ENCODE assay signal across 31 mouse cellular contexts in the genomic region with DNA sequence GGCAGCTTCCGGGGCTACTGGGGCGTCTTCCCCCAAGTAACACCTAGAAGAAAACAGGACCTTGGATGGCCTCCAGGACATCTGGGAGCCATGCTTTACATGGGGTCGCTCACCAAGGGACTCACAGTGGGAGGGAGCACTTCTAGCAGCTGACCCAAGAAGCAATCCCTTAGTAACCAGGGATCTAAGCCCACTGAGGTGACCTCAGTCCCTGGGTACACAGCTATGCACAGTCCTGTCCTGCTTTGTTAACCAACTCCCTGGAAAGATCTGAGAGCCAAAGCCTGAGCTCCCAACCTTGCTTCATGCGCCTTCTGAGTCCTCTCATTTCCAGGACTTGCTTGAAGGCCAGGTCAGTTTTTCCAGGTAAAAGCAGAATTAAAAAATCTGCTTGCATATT. TPM values are rescaled to one million over a fixed set of nuclear protein-coding genes. Genes with fewer than 3 reads are reported as not detected.
A peak's percentile ranks its signal among the peaks of the same experiment; 100 is the strongest.
DNase-seq lines count a peak whose midpoint lies in the region; ATAC-seq and TF ChIP-seq lines count a peak whose summit lies in the region.
"Had no signal": no experiment of that assay in that cellular context is flagged by ENCODE, and none has a peak within 500 bp of the region (broad histone marks: within the 10 kb centered on the region; RNA-seq: fewer than 3 reads in every experiment).

No protein-coding gene starts in this region.

- 0 out of 2 replicates have a peak overlapping the region, but pooled peaks have one; percentile 71 for H3K4me2 ChIP-seq in embryonic facial prominence, embryonic 14.5 days (ENCODE audit: low read depth, low read length)
- 0 out of 2 replicates have a peak overlapping the region, but pooled peaks have one; percentile 70 for H3K4me2 ChIP-seq in limb, embryonic 13.5 days (replicated peaks)
- no peak overlapping the region for H3K4me2 ChIP-seq in midbrain, embryonic 11.5 days
- H3K4me2 ChIP-seq in midbrain, postnatal 0 days (ENCODE audit: low read depth, low read length, poor library complexity, severe bottlenecking) = no peak overlapping the region
- H3K4me2 ChIP-seq: forebrain, embryonic 12.5 days; forebrain, embryonic 15.5 days; hindbrain, embryonic 14.5 days had no signal

- no peak for DNase-seq in embryonic facial prominence, embryonic 14.5 days (ENCODE audit: low spot score)
- DNase-seq in embryonic facial prominence, embryonic 10.5 days (ENCODE audit: low spot score) = no peak
- no peak for DNase-seq in limb, embryonic 10.5 days (ENCODE audit: low spot score)
- peak; percentile 84 for DNase-seq in midbrain, embryonic 11.5 days (ENCODE audit: low spot score, missing footprints)
- DNase-seq in midbrain, postnatal 0 days (ENCODE audit: low spot score) = no peak
- no peak for DNase-seq in layer of hippocampus, adult 8-10 months (ENCODE audit: low spot score in 2 of 2)
- DNase-seq: adrenal gland, adult 2 months; adrenal gland, postnatal 14 days; B cell, adult 2 months; cerebellum, adult 11 months; cerebellum, adult 2 months; cerebellum, adult 9-11 months; cerebellum, postnatal 25 days; embryo, embryonic 11 days; gastrocnemius, postnatal 25 days; heart, adult 2 months; heart, postnatal 14 days had no signal

- H3K4me1 ChIP-seq in embryonic facial prominence, embryonic 14.5 days (ENCODE audit: control insufficient read depth, insufficient read depth, low read length) = peaks cover 5% of the 10 kb centered on the region; the same call in 1 of the 2 replicates
- H3K4me1 ChIP-seq in embryonic facial prominence, embryonic 10.5 days = peaks cover 33% of the 10 kb centered on the region
- peaks cover 34% of the 10 kb centered on the region for H3K4me1 ChIP-seq in limb, embryonic 13.5 days
- peaks cover 62% of the 10 kb centered on the region for H3K4me1 ChIP-seq in limb, embryonic 10.5 days
- H3K4me1 ChIP-seq in midbrain, embryonic 11.5 days (ENCODE audit: control insufficient read depth, insufficient read depth, low read length) = peaks cover 4% of the 10 kb centered on the region; the same call in 1 of the 2 replicates
- H3K4me1 ChIP-seq in midbrain, postnatal 0 days (ENCODE audit: insufficient read depth, low read length) = no peaks in the 10 kb centered on the region

- H3K9me3 ChIP-seq in embryonic facial prominence, embryonic 14.5 days (ENCODE audit: control insufficient read depth, low read length) = no peaks in the 10 kb centered on the region
- no peaks in the 10 kb centered on the region for H3K9me3 ChIP-seq in embryonic facial prominence, embryonic 10.5 days
- no peaks in the 10 kb centered on the region for H3K9me3 ChIP-seq in limb, embryonic 13.5 days
- no peaks in the 10 kb centered on the region for H3K9me3 ChIP-seq in limb, embryonic 10.5 days (replicated peaks)
- no peaks in the 10 kb centered on the region for H3K9me3 ChIP-seq in midbrain, embryonic 11.5 days (ENCODE audit: control insufficient read depth, low read length)
- no peaks in the 10 kb centered on the region for H3K9me3 ChIP-seq in midbrain, postnatal 0 days (ENCODE audit: low read length)
- H3K9me3 ChIP-seq: embryonic facial prominence, embryonic 12.5 days; forebrain, embryonic 12.5 days; forebrain, embryonic 15.5 days; heart, embryonic 10.5 days; heart, embryonic 13.5 days had no signal

- peaks cover 53% of the 10 kb centered on the region for H3K27me3 ChIP-seq in embryonic facial prominence, embryonic 14.5 days (replicated peaks; ENCODE audit: control insufficient read depth, insufficient read depth, low read length)
- peaks cover 84% of the 10 kb centered on the region for H3K27me3 ChIP-seq in embryonic facial prominence, embryonic 10.5 days (replicated peaks; ENCODE audit: low read depth, poor library complexity, severe bottlenecking)
- peaks cover 67% of the 10 kb centered on the region for H3K27me3 ChIP-seq in limb, embryonic 13.5 days
- H3K27me3 ChIP-seq in limb, embryonic 10.5 days (ENCODE audit: low read depth, poor library complexity, severe bottlenecking) = peaks cover 71% of the 10 kb centered on the region
- H3K27me3 ChIP-seq in midbrain, embryonic 11.5 days (ENCODE audit: control insufficient read depth, insufficient read depth, low read length) = peaks cover 69% of the 10 kb centered on the region
- peaks cover 71% of the 10 kb centered on the region for H3K27me3 ChIP-seq in midbrain, postnatal 0 days (ENCODE audit: insufficient read depth, low read length)
- H3K27me3 ChIP-seq: CH12.LX had no signal

- no peak overlapping the region for H3K27ac ChIP-seq in embryonic facial prominence, embryonic 14.5 days (replicated peaks; ENCODE audit: low read depth, low read length)
- no peak overlapping the region for H3K27ac ChIP-seq in embryonic facial prominence, embryonic 10.5 days (replicated peaks)
- H3K27ac ChIP-seq in limb, embryonic 13.5 days = no peak overlapping the region
- no peak overlapping the region for H3K27ac ChIP-seq in limb, embryonic 10.5 days
- no peak overlapping the region for H3K27ac ChIP-seq in midbrain, embryonic 11.5 days (ENCODE audit: low read depth, low read length)
- H3K27ac ChIP-seq in midbrain, postnatal 0 days (ENCODE audit: low read depth, low read length) = no peak overlapping the region
- H3K27ac ChIP-seq: embryonic facial prominence, embryonic 12.5 days; forebrain, embryonic 12.5 days; forebrain, embryonic 15.5 days; heart, adult 2 months; heart, embryonic 10.5 days; heart, embryonic 13.5 days; hindbrain, embryonic 14.5 days; hindbrain, postnatal 0 days had no signal

- H3K9ac ChIP-seq in embryonic facial prominence, embryonic 14.5 days (ENCODE audit: low read depth, low read length) = no peak overlapping the region
- H3K9ac ChIP-seq in limb, embryonic 13.5 days = no peak overlapping the region
- H3K9ac ChIP-seq in midbrain, embryonic 11.5 days (ENCODE audit: low read length) = no peak overlapping the region
- H3K9ac ChIP-seq in midbrain, postnatal 0 days (replicated peaks; ENCODE audit: low read length, poor library complexity, severe bottlenecking) = no peak overlapping the region
- H3K9ac ChIP-seq: embryonic facial prominence, embryonic 12.5 days; forebrain, embryonic 12.5 days; forebrain, embryonic 15.5 days; hindbrain, embryonic 14.5 days had no signal

- TF ChIP-seq CTCF in midbrain, postnatal 0 days (IDR thresholded peaks at IDR 0.05) = no peak

- no peaks in the 10 kb centered on the region for H3K36me3 ChIP-seq in embryonic facial prominence, embryonic 14.5 days (ENCODE audit: control insufficient read depth, insufficient read depth, low read length)
- H3K36me3 ChIP-seq in embryonic facial prominence, embryonic 10.5 days (replicated peaks) = no peaks in the 10 kb centered on the region
- H3K36me3 ChIP-seq in limb, embryonic 13.5 days = no peaks in the 10 kb centered on the region
- H3K36me3 ChIP-seq in limb, embryonic 10.5 days = no peaks in the 10 kb centered on the region
- H3K36me3 ChIP-seq in midbrain, embryonic 11.5 days (ENCODE audit: control insufficient read depth, insufficient read depth, low read length) = no peaks in the 10 kb centered on the region
- H3K36me3 ChIP-seq in midbrain, postnatal 0 days (ENCODE audit: insufficient read depth, low read length) = no peaks in the 10 kb centered on the region
- H3K36me3 ChIP-seq: embryonic facial prominence, embryonic 12.5 days; forebrain, embryonic 12.5 days; forebrain, embryonic 15.5 days; G1E; heart, embryonic 10.5 days; heart, embryonic 13.5 days had no signal

- WGBS in embryonic facial prominence, embryonic 14.5 days = 30% methylated on average over 4 of the region's 4 CpGs
- WGBS in embryonic facial prominence, embryonic 10.5 days = 9% methylated on average over 4 of the region's 4 CpGs
- WGBS in limb, embryonic 13.5 days = 37% methylated on average over 4 of the region's 4 CpGs
- 27% methylated on average over 4 of the region's 4 CpGs for WGBS in limb, embryonic 10.5 days
- 7% methylated on average over 4 of the region's 4 CpGs for WGBS in midbrain, embryonic 11.5 days
- WGBS in midbrain, postnatal 0 days = 6% methylated on average over 4 of the region's 4 CpGs

- H3K4me3 ChIP-seq in embryonic facial prominence, embryonic 14.5 days (ENCODE audit: low read depth, low read length) = no peak overlapping the region
- H3K4me3 ChIP-seq in embryonic facial prominence, embryonic 10.5 days = no peak overlapping the region
- no peak overlapping the region for H3K4me3 ChIP-seq in limb, embryonic 13.5 days
- no peak overlapping the region for H3K4me3 ChIP-seq in limb, embryonic 10.5 days
- no peak overlapping the region for H3K4me3 ChIP-seq in midbrain, embryonic 11.5 days (ENCODE audit: low read depth, low read length)
- no peak overlapping the region for H3K4me3 ChIP-seq in midbrain, postnatal 0 days (ENCODE audit: low read depth, low read length)
- H3K4me3 ChIP-seq: erythroblast, embryonic 14.5 days; forebrain, embryonic 12.5 days; forebrain, embryonic 15.5 days; heart, adult 2 months had no signal

- ATAC-seq in embryonic facial prominence, embryonic 14.5 days (ENCODE audit: low read depth) = no peak
- no peak for ATAC-seq in limb, embryonic 13.5 days (ENCODE audit: low FRiP score, low read depth)
- no peak for ATAC-seq in midbrain, embryonic 11.5 days (ENCODE audit: low FRiP score)
- no peak for ATAC-seq in midbrain, postnatal 0 days (ENCODE audit: low FRiP score)
- ATAC-seq: forebrain, embryonic 15.5 days; hindbrain, postnatal 0 days; inflammation-experienced regulatory T-cells, adult 6 months had no signal

RNA-seq across cellular contexts. Expression of gene Osr1, which starts 2.1 kb away (rescaled TPM):
- 66.1 and 88.3 TPM in 2 replicates for polyA plus RNA-seq in embryonic facial prominence, embryonic 14.5 days (2014; fragmentation: Nextera tagmentation; extraction: Ambion mirVana)
- polyA plus RNA-seq in embryonic facial prominence, embryonic 10.5 days (2016; fragmentation: Nextera tagmentation; extraction: Ambion mirVana) = 13.8 and 23.6 TPM in 2 replicates
- 83.2 and 95.3 TPM in 2 replicates for polyA plus RNA-seq in limb, embryonic 13.5 days (2015; fragmentation: Nextera tagmentation; extraction: Ambion mirVana)
- polyA plus RNA-seq in limb, embryonic 10.5 days (2016; fragmentation: Nextera tagmentation; extraction: Ambion mirVana) = 21.3 and 38.3 TPM in 2 replicates
- 15.6 and 16.5 TPM in 2 replicates for polyA plus RNA-seq in midbrain, embryonic 11.5 days (2014; fragmentation: Nextera tagmentation; extraction: Ambion mirVana)
- total RNA-seq in midbrain, postnatal 0 days (2014; rRNA removed) = 17.0 and 21.2 TPM in 2 replicates
- polyA plus RNA-seq in midbrain, postnatal 0 days (2015; fragmentation: Nextera tagmentation; extraction: Ambion mirVana) = 7.7 and 8.1 TPM in 2 replicates
- 1 to 10 TPM; 3.5 to 4.0 (median 3.6) TPM for total RNA-seq in layer of hippocampus, adult 8-10 months (2022)
- total RNA-seq: CH12.LX; common myeloid progenitor, adult 5-6 weeks; G1E; hematopoietic stem cell, adult 5-6 weeks had no signal
- polyA plus RNA-seq: erythroblast, embryonic 14.5 days; G1E; inflammation-experienced regulatory T-cells, adult 6 months had no signal

Comparison
In these comparisons a context has a peak if more than half of its experiments do, and no peak if none do; other contexts are left out.
1. H3K4me2 ChIP-seq: peak in embryonic facial prominence, embryonic 14.5 days (single experiment) and limb, embryonic 13.5 days (single experiment); none in midbrain, embryonic 11.5 days (single experiment) and midbrain, postnatal 0 days (single experiment).